Mouse (Mus musculus) bone marrow macrophage, adult 2 months (primary cell): ENCODE results near the gene Hnrnpa3.

Experiments used
- CTCF ChIP-seq: IDR thresholded peaks from 2 replicates; pipeline ENCODE4 v1.5.1; 2012; ENCODE audit warnings: low read depth, mild to moderate bottlenecking, low read length, moderate library complexity
- POLR2A ChIP-seq: IDR thresholded peaks from 2 replicates; pipeline ENCODE4 v1.6.1; 2012; ENCODE audit warnings: mild to moderate bottlenecking, low read depth, low read length, borderline replicate concordance

DNA sequence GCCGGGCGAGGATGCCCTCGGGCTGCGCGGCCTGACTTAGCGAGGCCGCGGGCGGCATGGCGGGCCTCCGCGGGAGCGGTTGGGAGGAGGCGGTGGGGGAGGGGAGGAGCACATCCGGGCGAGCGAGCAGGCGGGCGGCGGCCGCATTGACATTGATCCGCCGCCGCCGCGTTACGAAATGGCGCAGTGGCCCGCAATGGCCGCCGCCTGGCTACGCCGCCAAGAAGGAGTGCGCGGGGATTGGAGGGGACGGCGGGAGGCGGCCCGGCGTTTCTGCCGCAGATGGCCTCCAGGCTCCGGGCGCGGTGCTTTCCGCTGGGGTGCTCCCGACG, 534 bp downstream of the Hnrnpa3 start:
- TF ChIP-seq CTCF, result no peak
- no peak for TF ChIP-seq POLR2A
